Mouse (Mus musculus) gastrocnemius, postnatal 25 days (tissue): ENCODE measurements at regions not wholly inside any gene's neighbourhood (a gene's known extent, or its start where the extent isn't known, plus 50 kb on each side); places are given as distances from the start of the nearest gene placed in this dataset.

Experiments
- DNase-seq: peaks from one replicate; pipeline ENCODE4 v3.0.0; 2022

- DNase-seq, result no peak
These were observed 175.7 kb downstream of the Hdgfl1 start for GRCm38 (mm10) chr13:26594313-26594712.

- DNase-seq, result no peak
These were observed 176.2 kb downstream of the Hdgfl1 start for GRCm38 (mm10) chr13:26593750-26594149.

GRCm38 (mm10) chr13:26575890-26576543 is 193.9 kb downstream of the Hdgfl1 start:
- no peak for DNase-seq

- DNase-seq, result no peak
These were observed 200.5 kb downstream of the Hdgfl1 start for GRCm38 (mm10) chr13:26569422-26569821.

- DNase-seq, result no peak
These were observed 204.8 kb downstream of the Hdgfl1 start for GRCm38 (mm10) chr13:26564941-26565862.

- no peak for DNase-seq
These were observed 211.6 kb downstream of the Hdgfl1 start for GRCm38 (mm10) chr13:26558366-26558765.

- DNase-seq, result no peak
These were observed 215.7 kb downstream of the Hdgfl1 start for GRCm38 (mm10) chr13:26554266-26554665.

GRCm38 (mm10) chr13:26552122-26552521 is 217.8 kb downstream of the Hdgfl1 start:
- DNase-seq, result no peak

GRCm38 (mm10) chr13:26538928-26539327 is 231.0 kb downstream of the Hdgfl1 start:
- no peak for DNase-seq

- DNase-seq, result no peak
These were observed 233.4 kb downstream of the Hdgfl1 start for GRCm38 (mm10) chr13:26536575-26536974.

- no peak for DNase-seq
These were observed 237.2 kb downstream of the Hdgfl1 start for GRCm38 (mm10) chr13:26532761-26533160.

GRCm38 (mm10) chr13:26519054-26519453 is 250.9 kb downstream of the Hdgfl1 start:
- DNase-seq, result no peak

GRCm38 (mm10) chr13:26518425-26518824 is 251.5 kb downstream of the Hdgfl1 start:
- DNase-seq, result no peak

GRCm38 (mm10) chr13:26517646-26518045 is 252.3 kb downstream of the Hdgfl1 start:
- no peak for DNase-seq

- no peak for DNase-seq
These were observed 259.5 kb downstream of the Hdgfl1 start for GRCm38 (mm10) chr13:26510448-26510847.

GRCm38 (mm10) chr13:26509841-26510240 is 260.1 kb downstream of the Hdgfl1 start:
- no peak for DNase-seq

- DNase-seq, result no peak
These were observed 266.2 kb downstream of the Hdgfl1 start for GRCm38 (mm10) chr13:26503744-26504143.

- DNase-seq, result no peak
These were observed 272.9 kb downstream of the Hdgfl1 start for GRCm38 (mm10) chr13:26497086-26497485.

- DNase-seq, result no peak
These were observed 274.1 kb downstream of the Hdgfl1 start for GRCm38 (mm10) chr13:26495871-26496270.

GRCm38 (mm10) chr13:26469343-26469742 is 300.6 kb downstream of the Hdgfl1 start:
- DNase-seq, result no peak

- DNase-seq, result no peak
These were observed 302.4 kb downstream of the Hdgfl1 start for GRCm38 (mm10) chr13:26467526-26467925.

GRCm38 (mm10) chr13:26464523-26464922 is 305.4 kb downstream of the Hdgfl1 start:
- DNase-seq, result no peak

GRCm38 (mm10) chr13:26464096-26464495 is 305.9 kb downstream of the Hdgfl1 start:
- DNase-seq, result no peak
